Mouse (Mus musculus): ENCODE data around the gene Gid8.

- no peak for TF ChIP-seq CTCF (IDR thresholded peaks at IDR 0.05; ENCODE audit: borderline replicate concordance, extremely low read depth, insufficient read depth, insufficient read length)
- TF ChIP-seq POLR2A (IDR thresholded peaks at IDR 0.05; ENCODE audit: borderline replicate concordance, extremely low read depth, insufficient read depth, insufficient read length, poor library complexity, severe bottlenecking) = no peak
Measured at GRCm38 (mm10) chr2:180731984-180732383, 22.1 kb downstream of the Gid8 start.

Data from brain, embryonic 14.5 days (tissue).